Mouse (Mus musculus) cerebellum, adult 2 months (tissue): ENCODE data around the gene Ranbp3l. TPM values are rescaled to one million over a fixed set of nuclear protein-coding genes. Genes with fewer than 3 reads are reported as not detected.

Experiments used
- DNase-seq, 2 experiments: peaks; one replicate each; pipeline ENCODE4 v3.0.0; 2021
- H3K27ac ChIP-seq: fragments of 200-500 bp; 2 replicates; pipeline ENCODE4 v1.5.1; 2012; ENCODE audit warnings: low read length, control low read depth, inconsistent platforms; ENCODE audit not compliant: insufficient read depth
- H3K27me3 ChIP-seq: fragments of 200-500 bp; 2 replicates; pipeline ENCODE4 v1.6.1; 2012; ENCODE audit warnings: inconsistent platforms, mild to moderate bottlenecking, low read length, moderate library complexity; ENCODE audit not compliant: control insufficient read depth, insufficient read depth
- H3K4me1 ChIP-seq: fragments of 200-500 bp; 2 replicates; pipeline ENCODE4 v1.6.1; 2011; ENCODE audit warnings: low read length; ENCODE audit not compliant: control insufficient read depth, insufficient read depth
- H3K4me3 ChIP-seq: fragments of 200-500 bp; replicated peaks from 2 replicates; pipeline ENCODE3; 2011; ENCODE audit warnings: mild to moderate bottlenecking, low read depth, low read length, control low read depth; ENCODE audit not compliant: insufficient read depth
- CTCF ChIP-seq: fragments of 200-500 bp; IDR thresholded peaks from 2 replicates; pipeline ENCODE4 v1.5.1; 2011; ENCODE audit warnings: low read depth, mild to moderate bottlenecking, control low read depth, low read length, moderate library complexity, borderline replicate concordance; ENCODE audit not compliant: insufficient read depth
- POLR2A ChIP-seq: fragments of 200-500 bp; IDR thresholded peaks from 2 replicates; pipeline ENCODE4 v1.6.1; 2011; ENCODE audit warnings: low read length, control low read depth, borderline replicate concordance; ENCODE audit not compliant: insufficient read depth
- WGBS: fragments of 180-500 bp; shearing (Covaris S2); methylation state at CpG from one replicate; pipeline ENCODE4 v1.1.7; 2018; 5-methylcytosine and 5-hydroxymethylcytosine counted together
- polyA plus RNA-seq: library from polyadenylated mRNA; depleted of rRNA; stranded (reverse); fragments of >200 nt; gene quantifications from 2 replicates; pipeline ENCODE4 v1.2.3, GENCODE M21; 2012; rRNA removed

Ranbp3l gene
- 2.4 and 5.0 TPM in 2 replicates for polyA plus RNA-seq

GRCm38 (mm10) chr15:8967573-8968228 lies at the start of gene Ranbp3l:
TSS of gene Ranbp3l (plus strand) at chr15:8967949.
- TF ChIP-seq CTCF (no peak), POLR2A (no peak)
- no peaks in the 10 kb centered on the region for H3K27me3 ChIP-seq
- H3K4me1 ChIP-seq, result no peaks in the 10 kb centered on the region; the same call in 1 of the 2 replicates
- no peak within 1 kb of the TSS; the same call in 1 of the 2 replicates for H3K27ac ChIP-seq
- DNase-seq, result peak; percentile 51 to 57
- peak within 1 kb of the TSS; percentile 49 for H3K4me3 ChIP-seq
- WGBS, result 7% methylated on average over 18 of the region's 18 CpGs

GRCm38 (mm10) chr15:8930061-8930460 lies 37.7 kb upstream of the Ranbp3l start:
- TF ChIP-seq POLR2A (no peak), CTCF (no peak)
- DNase-seq, result no peak
- Histone ChIP-seq H3K27me3 (no peaks in the 10 kb centered on the region), H3K4me1 (no peaks in the 10 kb centered on the region), H3K27ac (no peak overlapping the region), H3K4me3 (no peak overlapping the region)
- 67% methylated on average over 1 of the region's 1 CpGs for WGBS

DNA sequence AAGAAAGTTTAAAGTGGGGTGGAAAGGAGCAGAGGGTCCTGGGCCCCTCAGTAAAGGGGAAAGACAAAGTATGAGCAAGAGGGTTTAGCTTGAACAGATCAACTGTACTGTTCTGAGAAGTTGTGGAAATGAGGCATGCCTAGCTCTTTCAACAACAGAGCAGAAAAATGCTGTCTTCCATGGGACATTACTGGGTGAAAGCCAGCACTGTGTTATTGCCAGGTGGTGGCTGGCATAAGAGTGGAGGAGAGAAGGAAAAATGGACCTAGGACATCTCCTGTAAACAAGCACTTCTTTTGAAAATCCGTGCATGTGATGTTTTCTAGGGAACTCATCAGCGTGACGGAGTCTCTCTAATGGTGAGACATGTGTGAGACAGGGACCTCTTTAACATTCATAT lies 30.8 kb upstream of the Ranbp3l start:
- Histone ChIP-seq H3K4me1 (no peaks in the 10 kb centered on the region), H3K4me3 (no peak overlapping the region), H3K27me3 (no peaks in the 10 kb centered on the region), H3K27ac (no peak overlapping the region)
- 81% methylated on average over 3 of the region's 3 CpGs for WGBS
- TF ChIP-seq CTCF (no peak), POLR2A (no peak)
- no peak for DNase-seq

DNA sequence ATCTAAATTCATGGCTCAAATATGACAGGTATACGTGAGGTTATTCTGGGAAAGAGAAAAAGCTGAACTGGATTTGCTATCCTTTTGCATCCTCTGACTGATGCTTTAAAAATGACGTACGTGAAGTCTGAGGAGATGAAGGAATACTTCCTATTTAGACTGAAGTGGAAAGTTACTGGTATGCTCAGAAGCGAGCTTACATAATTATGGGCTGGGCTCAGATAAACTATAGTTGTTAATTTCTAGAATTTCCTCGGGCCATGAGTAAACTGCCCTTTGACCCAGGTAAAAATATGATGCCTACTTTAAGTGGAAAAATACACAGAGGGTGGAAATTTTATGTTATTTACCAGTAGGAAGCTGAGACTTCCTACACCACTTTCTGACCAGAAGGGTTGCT lies 26.9 kb upstream of the Ranbp3l start:
- 89% methylated on average over 5 of the region's 5 CpGs for WGBS
- H3K4me1 ChIP-seq, result no peaks in the 10 kb centered on the region
- no peak for DNase-seq
- no peak overlapping the region for H3K4me3 ChIP-seq
- no peaks in the 10 kb centered on the region for H3K27me3 ChIP-seq
- no peak for TF ChIP-seq CTCF
- no peak overlapping the region for H3K27ac ChIP-seq

- Histone ChIP-seq H3K27ac (no peak overlapping the region), H3K27me3 (no peaks in the 10 kb centered on the region), H3K4me3 (no peak overlapping the region), H3K4me1 (no peaks in the 10 kb centered on the region)
- DNase-seq, result no peak
- TF ChIP-seq POLR2A, result no peak
- no peak for TF ChIP-seq CTCF
- WGBS, result 82% methylated on average over 4 of the region's 4 CpGs
Observed at GRCm38 (mm10) chr15:8950856-8951255, 16.9 kb upstream of the Ranbp3l start.

GRCm38 (mm10) chr15:8963323-8963722 lies 4.4 kb upstream of the Ranbp3l start:
- H3K4me3 ChIP-seq, result no peak overlapping the region
- no peaks in the 10 kb centered on the region; the same call in 1 of the 2 replicates for H3K4me1 ChIP-seq
- no peak overlapping the region for H3K27ac ChIP-seq
- no peak for DNase-seq
- 83% methylated on average over 2 of the region's 2 CpGs for WGBS
- no peak for TF ChIP-seq CTCF
- no peak for TF ChIP-seq POLR2A
- H3K27me3 ChIP-seq, result no peaks in the 10 kb centered on the region

DNA sequence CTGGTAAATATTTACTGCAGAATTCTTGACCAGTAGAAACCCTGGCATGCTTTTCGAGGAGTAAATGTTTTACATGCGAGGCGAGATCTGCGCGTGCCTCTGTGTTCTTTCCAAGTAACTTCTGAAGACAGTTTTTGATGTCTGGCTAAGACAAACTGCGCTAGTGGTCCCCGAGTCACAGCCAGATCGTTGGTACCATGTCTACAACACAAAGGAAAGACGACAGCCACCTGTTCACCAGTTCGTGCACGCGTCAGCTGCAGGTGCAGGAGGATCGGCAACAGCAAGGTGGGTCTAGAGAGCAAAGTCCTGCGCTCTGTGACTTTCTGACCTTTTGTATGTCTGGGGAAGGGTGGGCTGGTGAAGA lies 463 bp downstream of the Ranbp3l start:
- no peak for TF ChIP-seq POLR2A
- TF ChIP-seq CTCF, result no peak
- no peaks in the 10 kb centered on the region; the same call in 1 of the 2 replicates for H3K4me1 ChIP-seq
- no peak overlapping the region for H3K27ac ChIP-seq
- peak overlapping the region; percentile 49 for H3K4me3 ChIP-seq
- DNase-seq, result no peak
- WGBS, result 37% methylated on average over 14 of the region's 14 CpGs
- H3K27me3 ChIP-seq, result no peaks in the 10 kb centered on the region

DNA sequence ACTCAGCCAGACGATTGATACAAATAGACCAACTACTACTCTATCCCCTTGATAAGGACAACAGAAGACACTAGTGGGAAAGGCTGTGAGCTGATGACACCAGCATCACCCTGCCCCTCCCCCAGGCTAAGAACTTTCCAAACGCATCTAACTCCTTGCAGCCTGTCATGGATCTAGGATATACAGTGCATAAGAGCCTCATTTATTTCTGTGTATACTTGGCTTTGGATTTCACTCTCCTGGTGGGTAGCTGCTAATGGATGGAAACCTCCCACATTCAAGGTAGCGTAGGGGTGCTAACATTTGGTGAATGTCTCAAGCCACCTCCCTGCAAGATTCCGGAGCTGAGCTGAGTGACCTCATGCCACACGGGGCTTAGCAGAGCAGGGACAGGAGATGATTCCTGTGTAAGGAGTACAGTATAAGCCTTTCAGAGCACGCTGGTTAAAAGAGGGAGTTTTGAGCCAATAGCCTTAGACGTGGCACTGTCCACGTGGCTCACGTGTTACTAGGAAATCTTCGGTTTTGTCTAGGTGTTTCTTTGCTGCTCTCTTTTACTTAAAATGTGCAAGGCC lies 1.4 kb downstream of the Ranbp3l start:
- 88% methylated on average over 10 of the region's 10 CpGs for WGBS
- H3K4me3 ChIP-seq, result no peak overlapping the region
- no peak for DNase-seq
- no peaks in the 10 kb centered on the region; the same call in 1 of the 2 replicates for H3K4me1 ChIP-seq
- TF ChIP-seq CTCF (no peak), POLR2A (no peak)
- H3K27ac ChIP-seq, result no peak overlapping the region
- H3K27me3 ChIP-seq, result no peaks in the 10 kb centered on the region
